Mouse (Mus musculus): ENCODE data around the gene Ide.

Gene Ide

DNA sequence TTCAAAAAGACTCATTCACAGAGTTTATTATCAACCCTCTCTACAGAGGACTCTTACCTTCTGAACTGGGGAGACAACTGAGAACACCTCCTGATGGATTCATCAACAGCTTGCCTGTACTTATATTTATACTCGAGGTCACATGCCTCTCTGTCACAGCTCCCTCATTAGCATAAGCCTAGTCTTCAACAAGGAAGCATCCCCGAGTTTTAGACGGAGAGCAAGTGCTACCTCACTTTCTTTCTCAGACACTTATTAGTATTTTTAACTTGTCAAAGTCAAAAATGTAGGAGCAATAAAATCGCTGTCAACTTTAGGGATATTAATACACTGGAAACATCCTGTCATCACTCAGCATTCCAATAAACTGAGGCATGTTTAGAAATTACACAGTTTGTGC is at the start of gene Ide:
Gene Ide, minus strand, starts transcription at position 101 of the 400 bp plus-strand sequence.
- in situ Hi-C loops (cut with MboI, MseI) = no loop called here

DNA sequence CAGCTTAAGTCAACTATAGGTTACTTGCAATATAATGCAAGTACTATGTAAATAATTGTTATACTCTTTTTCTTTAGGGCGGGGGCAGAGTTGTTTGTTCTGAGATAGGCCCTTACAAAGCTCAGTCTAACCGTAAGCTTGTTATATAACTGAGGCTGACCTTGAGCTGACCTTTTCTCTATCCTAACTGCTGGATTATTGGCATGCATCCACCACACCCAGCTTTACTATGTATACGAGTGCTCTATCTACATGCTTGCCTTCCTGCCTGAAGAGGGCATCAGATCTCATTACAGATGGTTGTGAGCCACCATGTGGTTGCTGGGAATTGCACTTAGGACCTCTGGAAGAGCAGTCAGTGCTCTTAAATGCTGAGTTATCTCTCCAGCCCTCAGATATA is 48.5 kb upstream of the Ide start:
- in situ Hi-C loops (cut with MboI, MseI) = loop anchor here (5.0 to 25.0 kb wide), 3 partner anchors 36 to 1551 kb away; partner anchors contain the start of genes Hells (in 1 of the 2) and Noc3l (in 1 of the 2)

DNA sequence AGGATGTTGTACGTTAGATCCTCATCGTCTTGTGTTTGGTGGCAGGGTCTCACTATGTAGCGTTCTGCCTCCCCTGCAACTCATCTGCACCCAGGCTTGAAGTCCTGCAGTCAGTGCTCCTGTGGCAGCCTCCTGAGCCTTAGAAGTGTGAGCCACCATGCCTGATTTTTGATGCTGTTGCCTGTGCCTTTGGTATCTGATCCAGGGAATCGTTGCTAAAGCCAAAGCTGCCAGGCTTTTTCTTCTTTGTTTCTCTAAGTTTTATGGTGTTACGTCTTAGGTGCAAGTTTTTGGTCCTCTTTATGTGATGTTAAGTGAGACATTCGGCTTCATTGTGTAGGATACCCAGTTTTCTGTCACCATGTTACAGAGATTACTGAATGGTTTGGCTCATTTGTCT is 41.2 kb upstream of the Ide start:
- in situ Hi-C loops (cut with MboI, MseI) = loop anchor here (5.0 to 25.0 kb wide), 4 partner anchors 462 to 1558 kb away; partner anchors contain the start of genes Fgfbp3 (in 1 of the 2), Hells (in 1 of the 2) and Noc3l (in 1 of the 2)

DNA sequence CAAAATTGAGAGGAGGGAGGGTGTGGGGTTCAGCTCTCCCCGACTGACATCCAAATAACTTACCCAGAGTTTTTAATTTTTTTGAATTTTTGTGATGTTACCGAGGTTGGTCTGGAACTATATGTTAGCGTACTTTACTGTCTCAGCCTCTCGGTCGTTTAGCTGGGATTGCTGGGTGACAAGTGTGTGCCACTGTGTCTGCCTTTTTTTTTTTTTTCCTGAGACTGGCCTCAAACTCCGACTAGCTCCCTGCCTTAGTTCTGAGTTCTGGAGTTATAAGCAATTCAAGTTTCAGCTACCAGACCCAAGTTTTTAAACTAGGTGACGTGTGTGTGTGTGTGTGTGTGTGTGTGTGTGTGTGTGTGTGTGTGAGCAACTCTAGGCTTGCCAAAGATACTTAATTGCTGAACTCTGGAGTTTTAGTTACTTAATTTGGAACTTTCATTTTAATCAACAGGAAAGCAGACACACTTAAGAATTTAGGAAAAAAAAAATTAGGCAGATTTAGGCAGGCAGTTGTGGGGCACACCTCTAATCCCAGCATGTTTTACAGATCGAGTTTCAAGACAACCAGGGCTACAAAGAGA is 39.8 kb upstream of the Ide start:
- in situ Hi-C loops (cut with MboI, MseI) = loop anchor here (5.0 to 25.0 kb wide), 4 partner anchors 460 to 1560 kb away; partner anchors contain the start of genes Fgfbp3 (in 1 of the 2), Hells (in 1 of the 2) and Noc3l (in 1 of the 2)

DNA sequence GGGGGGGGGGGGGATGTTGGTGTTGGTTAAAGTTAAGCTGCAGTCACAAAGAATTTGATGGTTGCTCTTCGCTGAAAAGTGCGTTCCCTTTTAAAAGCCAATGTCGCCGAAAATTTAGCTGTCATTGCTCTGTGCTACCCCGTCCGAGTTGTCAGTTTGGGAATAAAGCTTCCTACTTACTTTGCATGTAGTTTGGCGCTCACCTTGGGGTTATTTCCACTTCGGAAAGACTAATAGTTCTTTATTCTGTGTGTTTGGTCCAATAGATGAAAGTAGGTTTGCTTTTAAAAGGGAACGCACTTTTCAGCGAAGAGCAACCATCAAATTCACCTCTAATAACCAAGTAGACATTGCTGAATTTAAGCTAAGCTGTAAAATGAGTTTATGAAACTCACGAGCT is 39.2 kb upstream of the Ide start:
- in situ Hi-C loops (cut with MboI, MseI) = loop anchor here (5.0 to 25.0 kb wide), 4 partner anchors 460 to 1560 kb away; partner anchors contain the start of genes Fgfbp3 (in 1 of the 2), Hells (in 1 of the 2) and Noc3l (in 1 of the 2)

DNA sequence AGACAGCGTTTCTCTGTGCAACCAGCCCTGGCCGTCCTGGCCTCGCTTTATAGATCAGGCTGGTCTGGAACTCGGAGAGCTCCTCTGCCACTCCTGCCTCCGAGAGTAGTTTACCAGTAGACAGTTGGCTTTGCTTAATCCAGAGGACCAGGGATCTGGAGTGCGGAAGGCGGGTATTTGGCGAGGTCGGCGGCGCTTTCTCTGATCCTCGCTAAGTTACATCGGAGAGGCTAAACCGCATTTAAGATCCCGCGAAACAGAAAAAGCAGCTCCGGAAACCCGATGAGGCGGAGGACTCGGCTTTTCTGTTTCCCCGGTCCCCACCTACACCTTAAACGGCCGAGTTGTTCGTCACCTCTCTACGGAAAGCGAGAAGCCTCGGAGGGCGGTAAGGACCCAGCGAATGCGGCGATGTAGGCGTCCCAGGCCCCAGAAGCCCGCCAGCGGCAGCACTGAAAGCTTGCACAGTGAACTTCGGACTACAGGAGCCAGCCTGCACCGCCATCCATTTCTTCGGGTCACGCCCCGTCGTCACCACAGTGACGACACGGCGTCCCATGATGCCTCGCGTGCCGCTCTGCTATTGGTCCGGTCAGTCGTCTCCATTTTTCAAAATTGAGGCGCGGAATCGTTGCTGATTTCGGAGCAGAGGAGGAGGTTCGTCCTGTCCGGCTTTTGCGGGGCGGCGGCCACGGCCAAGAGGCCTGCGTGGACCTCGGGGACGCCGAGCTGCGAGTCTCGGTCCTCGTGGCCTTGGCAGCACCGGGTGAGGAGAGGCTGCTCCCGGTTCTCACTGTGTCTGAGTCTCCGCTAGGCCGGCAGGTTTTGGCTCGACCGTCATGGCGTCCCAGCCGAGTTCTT is 38.3 kb upstream of the Ide start, which contains the start of gene Kif11:
Gene Kif11, plus strand, starts transcription at position 649 of the 861 bp plus-strand sequence.
- in situ Hi-C loops (cut with MboI, MseI) = loop anchor here (5.0 to 25.0 kb wide), 4 partner anchors 459 to 1561 kb away; partner anchors contain the start of genes Fgfbp3 (in 1 of the 2), Hells (in 1 of the 2) and Noc3l (in 1 of the 2)

DNA sequence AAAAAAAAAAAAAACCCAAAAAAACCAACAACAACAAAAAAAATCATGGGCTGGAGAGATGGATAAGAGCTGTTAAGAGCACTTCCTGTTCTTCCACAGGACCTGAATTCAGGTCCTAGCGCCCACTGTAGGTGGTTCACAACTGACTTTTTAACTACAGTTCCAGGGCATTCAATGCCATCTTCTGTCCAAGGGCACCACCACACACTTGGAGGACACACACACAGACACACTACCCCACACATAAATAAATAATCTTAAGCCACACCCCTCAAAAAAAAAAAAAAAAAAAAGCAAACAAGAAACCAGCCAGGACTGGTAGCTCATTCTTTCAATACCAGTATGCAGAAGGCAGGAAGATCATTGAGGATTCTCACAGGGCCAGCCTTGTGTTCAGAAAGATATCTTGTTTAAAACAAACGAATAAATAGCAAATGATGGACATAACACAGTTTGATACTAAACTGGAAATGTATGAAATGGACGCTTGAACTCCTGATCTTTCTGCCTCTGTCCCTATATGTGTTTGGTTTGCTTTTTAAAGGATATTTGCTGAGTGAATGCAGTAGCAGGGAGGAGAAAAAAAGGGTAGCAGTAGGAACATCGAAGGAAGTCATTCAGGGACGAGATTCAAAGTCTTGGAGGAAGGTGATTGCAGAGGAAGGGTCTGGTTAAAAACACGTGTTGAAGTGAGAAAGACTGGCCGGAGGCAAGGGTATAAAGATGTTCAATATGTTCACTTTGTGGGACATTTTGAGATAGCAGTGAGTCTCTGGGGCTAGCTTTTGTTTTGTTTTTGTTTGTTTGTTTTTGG is 37.5 kb upstream of the Ide start:
- in situ Hi-C loops (cut with MboI, MseI) = loop anchor here (5.0 to 25.0 kb wide), 4 partner anchors 458 to 1562 kb away; partner anchors contain the start of genes Fgfbp3 (in 1 of the 2), Hells (in 1 of the 2) and Noc3l (in 1 of the 2)

DNA sequence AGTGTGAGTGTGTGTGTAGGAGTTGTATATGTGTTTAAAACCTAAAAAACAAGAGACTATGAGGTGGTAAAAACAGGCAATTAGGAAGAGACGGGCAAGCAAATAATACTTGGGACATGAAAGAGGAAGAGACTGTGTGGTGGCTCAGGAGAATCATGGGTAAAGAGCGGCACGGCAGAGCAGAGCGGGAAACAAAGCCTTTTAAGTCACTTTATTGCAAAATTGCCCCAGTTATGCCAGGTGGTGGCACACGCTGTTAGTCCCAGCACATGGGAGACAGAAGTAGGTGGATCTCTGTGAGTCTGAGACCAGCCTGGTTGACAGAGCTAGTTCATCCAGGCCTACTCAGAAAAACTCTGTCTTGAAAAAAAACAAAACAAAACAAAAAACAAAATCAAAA is 32.7 kb upstream of the Ide start:
- in situ Hi-C loops (cut with MboI, MseI) = no loop called here

DNA sequence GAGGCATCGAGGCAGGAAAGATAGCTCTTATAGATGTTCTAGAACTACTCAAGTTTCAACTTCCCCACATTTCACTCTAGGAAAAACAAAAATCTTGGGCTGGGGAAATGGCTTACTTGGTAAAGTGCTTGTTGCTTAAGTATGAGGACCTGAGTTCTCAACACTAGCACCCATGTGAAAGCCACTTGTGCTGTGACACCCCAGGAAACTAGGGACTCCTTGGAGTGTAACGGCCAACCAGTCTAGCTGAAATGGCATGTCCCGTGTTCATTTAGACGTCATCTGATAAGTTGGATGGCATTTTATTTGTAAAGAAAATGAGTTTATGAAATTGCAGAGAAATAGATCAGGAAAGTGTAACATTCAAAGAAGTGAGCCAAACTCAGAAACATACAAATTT is 32.3 kb upstream of the Ide start:
- in situ Hi-C loops (cut with MboI, MseI) = no loop called here

DNA sequence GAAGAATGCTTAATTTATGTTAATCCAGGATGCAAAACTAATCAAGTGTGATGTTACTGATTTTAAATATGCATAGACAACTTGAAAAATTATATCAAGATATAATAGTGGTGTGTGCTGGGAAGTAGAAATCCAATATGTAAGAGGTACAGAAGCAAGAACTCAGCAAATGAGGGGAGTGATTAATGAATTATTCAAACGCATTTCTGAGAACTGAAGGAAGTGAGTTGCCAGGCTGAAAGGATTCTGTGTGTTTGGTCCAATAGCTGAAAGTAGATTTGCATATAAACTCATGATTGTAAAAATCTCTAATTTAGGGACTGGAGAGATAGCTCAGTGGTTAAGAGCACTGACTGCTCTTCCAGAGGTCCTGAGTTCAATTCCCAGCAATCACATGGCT is 31.3 kb upstream of the Ide start:
- in situ Hi-C loops (cut with MboI, MseI) = no loop called here

DNA sequence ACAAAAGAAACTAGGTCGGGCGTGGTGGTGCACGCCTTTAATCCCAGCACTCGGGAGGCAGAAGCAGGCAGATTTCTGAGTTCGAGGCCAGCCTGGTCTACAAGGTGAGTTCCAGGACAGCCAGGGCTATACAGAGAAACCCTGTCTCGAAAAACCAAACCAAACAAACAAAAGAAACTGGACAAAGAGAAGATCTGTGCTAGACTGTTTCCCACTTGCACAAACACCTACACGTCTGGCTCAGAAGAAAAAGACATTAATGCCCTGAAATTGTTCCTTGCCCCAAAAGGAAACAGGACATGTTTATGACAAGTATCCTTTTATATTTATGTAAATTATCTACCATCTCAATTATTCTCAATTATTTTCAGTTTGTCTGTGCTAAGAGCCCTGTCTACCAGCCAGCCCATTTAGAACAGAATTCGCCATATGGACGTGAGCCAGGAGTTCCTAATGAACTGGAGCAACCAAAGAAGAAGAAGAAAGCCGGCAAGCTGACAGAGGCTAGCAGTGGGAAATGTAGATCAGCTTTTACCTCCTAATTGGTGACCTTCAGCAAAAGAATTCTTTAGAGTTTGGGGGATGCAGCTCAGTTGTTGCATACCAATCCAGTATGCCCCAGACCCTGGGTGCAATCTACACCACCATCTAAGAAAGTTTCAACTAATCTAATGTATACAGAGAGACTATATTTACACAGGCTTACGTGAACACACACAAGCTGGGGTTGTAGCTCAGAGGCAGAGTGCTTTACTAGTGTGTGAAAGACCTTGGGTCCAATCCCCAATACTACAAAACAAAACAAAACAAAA is 25.7 kb upstream of the Ide start:
- in situ Hi-C loops (cut with MboI, MseI) = no loop called here

DNA sequence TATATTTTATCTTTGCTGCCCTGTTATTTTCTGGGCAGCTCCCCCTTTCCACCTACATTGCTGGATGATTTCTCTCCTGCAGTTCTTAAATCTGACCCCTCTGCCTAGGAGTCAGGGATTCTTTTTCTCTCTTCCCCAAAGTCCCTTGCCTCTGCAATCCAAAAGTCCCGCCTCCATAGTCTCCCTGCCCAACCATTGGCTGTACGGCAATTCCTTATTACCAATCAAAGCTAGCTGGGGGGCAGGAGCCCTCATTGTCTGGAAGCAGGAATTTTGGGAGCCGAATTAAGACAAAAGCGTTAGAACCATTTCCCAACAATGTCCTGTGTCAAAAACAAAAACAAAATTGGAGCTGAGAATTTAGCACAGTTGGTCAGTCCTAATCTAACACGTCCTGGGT is 24.9 kb upstream of the Ide start:
- in situ Hi-C loops (cut with MboI, MseI) = no loop called here

DNA sequence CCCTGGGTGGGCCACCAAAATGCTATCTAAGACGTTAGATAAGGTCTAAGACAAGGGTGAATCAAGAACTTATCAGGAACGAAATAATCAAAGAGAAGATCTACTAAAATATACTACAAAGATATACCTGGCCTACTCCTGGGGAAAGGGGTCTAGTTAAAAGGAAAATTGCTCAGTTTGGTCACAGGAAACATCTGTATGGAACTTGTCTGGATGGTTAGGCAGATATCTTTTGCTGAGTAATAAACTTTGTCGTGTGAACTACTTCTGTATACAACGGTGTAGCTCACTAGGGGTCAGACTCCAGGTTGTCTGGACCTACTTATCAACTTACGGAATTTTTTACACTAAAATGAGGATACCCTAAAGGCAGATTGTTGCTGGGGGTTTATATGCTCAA is 22.4 kb upstream of the Ide start:
- in situ Hi-C loops (cut with MboI, MseI) = no loop called here

DNA sequence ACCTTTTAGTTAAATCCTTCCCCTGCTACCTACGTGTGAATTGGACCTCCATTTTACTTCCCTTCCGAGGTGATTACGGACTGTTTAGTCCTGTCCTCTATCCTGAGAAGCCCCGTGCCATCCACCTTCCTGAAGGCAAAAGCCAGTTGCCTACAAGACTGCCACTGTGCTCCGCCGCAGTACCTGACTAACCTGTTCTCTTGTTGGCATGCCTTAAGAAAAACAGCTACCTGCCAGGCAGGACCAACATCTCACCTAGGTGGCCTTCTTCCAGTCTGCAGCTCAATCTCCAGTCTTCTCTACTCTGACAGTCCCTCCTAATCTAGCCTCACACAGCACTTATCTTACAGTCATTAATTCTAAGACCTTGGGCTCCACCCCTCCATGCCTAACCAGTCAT is 15.7 kb upstream of the Ide start:
- in situ Hi-C loops (cut with MboI, MseI) = no loop called here

DNA sequence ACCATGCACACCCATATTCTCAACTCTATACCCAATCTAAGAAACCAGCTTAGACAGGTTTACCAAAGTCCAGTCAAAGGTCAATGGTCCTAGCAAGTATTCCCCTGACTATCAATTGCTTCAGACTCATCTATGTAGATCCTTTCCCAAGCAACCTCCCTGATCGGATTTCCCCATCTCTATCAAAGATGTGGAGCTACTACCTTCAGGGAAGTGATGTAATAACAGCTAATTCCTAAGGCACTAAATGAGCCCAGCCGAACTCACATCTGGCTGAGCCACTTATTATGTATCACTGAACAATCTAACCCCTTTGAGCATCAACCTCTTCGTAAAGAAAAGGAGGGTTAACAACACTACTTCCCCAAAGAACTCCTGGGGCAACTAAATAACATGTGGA is 15.1 kb upstream of the Ide start:
- in situ Hi-C loops (cut with MboI, MseI) = no loop called here

DNA sequence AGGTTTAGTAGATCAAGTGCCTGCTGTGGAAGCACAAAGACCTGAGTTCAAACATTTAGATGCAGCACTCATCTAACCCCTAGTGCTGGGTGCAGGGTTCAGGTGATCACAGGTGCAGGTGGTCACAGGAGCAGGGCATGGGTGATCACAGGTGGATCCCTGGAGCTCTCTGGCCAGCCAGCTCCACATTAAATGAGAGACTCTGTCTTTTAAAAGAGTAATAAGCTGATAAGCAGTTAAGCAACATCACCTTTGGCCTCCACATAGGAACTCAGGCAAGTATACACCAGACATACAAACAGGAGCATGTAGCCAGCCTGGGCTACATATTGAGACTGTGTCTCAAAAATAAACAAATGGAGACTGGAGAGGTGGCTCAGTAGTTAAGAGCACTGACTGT is 11.3 kb upstream of the Ide start:
- in situ Hi-C loops (cut with MboI, MseI) = no loop called here

DNA sequence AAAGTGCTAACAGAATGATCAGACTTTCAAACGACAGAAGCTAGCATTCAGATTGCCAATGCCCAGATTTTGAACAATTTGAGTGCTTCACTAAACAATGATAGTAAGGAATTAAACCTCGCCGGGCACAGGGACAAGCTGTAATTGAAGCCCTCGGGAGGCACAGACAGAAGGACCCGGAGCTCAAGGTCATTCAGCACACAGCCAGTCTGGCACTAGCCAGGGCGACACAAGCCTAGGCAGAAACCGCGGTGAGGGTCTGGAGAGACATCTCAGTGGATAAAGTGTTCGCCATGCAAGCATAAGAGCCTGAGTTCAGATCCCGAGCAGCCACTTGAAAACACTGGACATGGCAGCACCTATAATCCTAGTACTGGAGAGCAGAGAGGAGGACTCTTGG is 10.7 kb upstream of the Ide start:
- in situ Hi-C loops (cut with MboI, MseI) = no loop called here

DNA sequence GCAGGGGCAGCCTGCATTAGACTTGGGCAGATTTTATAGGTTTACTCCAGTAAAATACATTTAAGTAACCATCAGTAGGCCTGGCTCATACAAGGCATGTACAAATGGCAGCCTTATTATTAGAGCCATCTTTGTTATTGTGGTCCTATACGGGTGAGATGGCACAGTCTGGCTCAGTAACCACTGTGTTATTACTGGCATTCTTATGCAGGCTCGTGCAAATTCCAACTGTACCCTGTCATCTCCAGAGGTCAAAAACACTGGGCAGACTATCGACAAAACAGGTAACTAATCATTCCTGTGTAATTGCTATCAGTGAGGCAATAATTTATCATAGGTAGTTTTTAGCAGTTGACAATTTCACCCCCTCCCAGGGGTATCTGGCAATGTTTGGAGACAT is 8.6 kb upstream of the Ide start:
- in situ Hi-C loops (cut with MboI, MseI) = no loop called here

DNA sequence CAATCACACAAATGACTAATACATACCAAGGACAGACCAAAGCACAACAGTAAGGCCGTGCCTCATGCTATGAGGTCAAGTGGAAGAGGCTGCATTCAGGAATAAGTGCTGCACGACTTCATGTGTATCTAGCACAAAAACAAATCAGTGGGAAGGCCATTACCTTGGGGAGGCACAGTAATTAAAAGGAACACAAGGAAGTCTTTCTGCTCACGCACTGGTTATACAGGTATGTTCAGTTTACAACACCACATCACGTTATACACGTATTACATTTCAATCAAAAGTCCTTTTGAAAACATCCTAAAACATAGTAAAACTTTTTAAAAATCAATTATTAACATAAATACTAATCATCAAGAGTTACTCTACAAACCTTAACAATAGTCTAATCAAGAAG is 6.2 kb upstream of the Ide start:
- in situ Hi-C loops (cut with MboI, MseI) = no loop called here

DNA sequence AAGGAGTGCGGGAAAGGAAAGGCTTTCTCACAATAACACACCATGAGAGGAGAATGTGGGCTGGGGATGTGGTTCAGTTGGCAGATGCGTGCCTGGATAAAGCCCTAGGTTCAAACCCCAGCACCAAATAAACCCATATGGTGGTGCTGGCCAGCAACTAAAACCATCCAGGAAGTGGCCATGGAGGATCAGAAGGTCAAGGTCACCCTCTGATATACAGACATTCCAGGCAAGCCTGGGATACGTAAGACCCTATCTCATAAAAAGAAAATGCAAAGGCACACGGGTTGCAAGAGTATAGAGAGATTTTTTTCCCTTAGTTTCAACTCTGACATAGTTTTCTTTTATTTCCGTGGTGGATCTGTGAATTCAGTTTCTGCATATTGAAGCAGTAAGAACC is 3.3 kb upstream of the Ide start:
- in situ Hi-C loops (cut with MboI, MseI) = no loop called here

DNA sequence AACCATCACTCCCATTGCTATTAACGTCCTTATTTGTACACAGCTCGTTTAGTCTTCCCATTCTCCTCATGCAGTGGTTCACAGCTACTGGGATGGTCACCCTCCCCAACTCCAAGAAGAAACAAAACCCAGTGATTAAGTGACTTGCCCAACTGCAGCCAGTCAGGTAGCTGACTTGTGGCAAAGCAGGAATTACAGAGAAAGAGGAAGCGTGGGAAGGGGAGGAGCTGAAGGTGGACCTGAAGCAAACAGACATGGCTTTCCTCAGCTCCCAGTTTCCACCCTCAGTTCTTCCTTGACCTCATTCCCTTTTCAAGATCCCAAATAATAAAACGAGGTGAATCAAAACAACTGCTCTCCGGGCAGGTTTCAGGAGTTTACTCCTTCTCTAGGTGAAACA is 2.8 kb upstream of the Ide start:
- in situ Hi-C loops (cut with MboI, MseI) = no loop called here

Measured in T-helper 17 cell (primary cell).